Mouse (Mus musculus): ENCODE data around the gene Gm21083.
"Not testable (repeated sequence)": the region's sequence is repeated elsewhere in the genome, so short reads cannot be mapped to it uniquely, and the experiment has no call there.

DNA sequence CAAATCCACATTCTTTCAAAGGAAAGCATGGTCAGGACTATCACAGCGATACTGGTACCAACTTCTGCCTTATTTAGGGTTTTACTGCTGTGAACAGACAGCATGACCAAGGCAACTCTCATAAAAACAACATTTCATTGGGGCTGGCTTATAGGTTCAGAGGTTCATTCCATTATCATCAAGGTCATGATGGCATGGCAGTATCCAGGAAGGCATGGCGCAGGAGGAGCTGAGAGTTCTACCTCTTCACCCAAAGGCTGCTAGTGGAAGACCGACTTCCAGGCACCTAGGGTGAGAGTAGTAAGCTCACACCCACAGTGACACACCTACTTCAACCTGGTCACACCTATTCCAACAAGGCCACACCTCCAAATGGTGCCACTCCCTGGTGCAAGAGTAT is 39.1 kb downstream of the Gm21083 start:
- not testable (repeated sequence) for TF ChIP-seq GATA1, TAL1 (IDR thresholded peaks at IDR 0.05; ENCODE audit: low read length)

Data from erythroblast, embryonic 14.5 days (primary cell).